Mouse (Mus musculus) ES-CJ7 (cell line): Measurements from ENCODE around the gene Olfr1225.
"Not testable (repeated sequence)": the region's sequence is repeated elsewhere in the genome, so short reads cannot be mapped to it uniquely, and the experiment has no call there.

Experiments
- DNase-seq: peaks from one replicate; pipeline ENCODE4 v3.0.0; 2011; ENCODE audit warnings: low read depth, low spot score

The Olfr1225 gene

GRCm38 (mm10) chr2:89174569-89174968 is at the start of gene Olfr1225:
Gene Olfr1225, minus strand, starts transcription at chr2:89174669.
- no peak for DNase-seq

- no peak for DNase-seq
Measured at GRCm38 (mm10) chr2:89199948-89200347, 25.5 kb upstream of the Olfr1225 start, which contains the start of gene Olfr1226. Gene Olfr1226, minus strand, starts transcription at chr2:89200048.

- no peak for DNase-seq
Measured at GRCm38 (mm10) chr2:89196325-89196982, 22.0 kb upstream of the Olfr1225 start.

- DNase-seq, result not testable (repeated sequence)
Measured at GRCm38 (mm10) chr2:89164711-89165110, 9.8 kb downstream of the Olfr1225 start.

- not testable (repeated sequence) for DNase-seq
Measured at GRCm38 (mm10) chr2:89163991-89164390, 10.5 kb downstream of the Olfr1225 start, which contains the start of gene Olfr1224-ps1. Gene Olfr1224-ps1, minus strand, starts transcription at chr2:89164091.

DNA sequence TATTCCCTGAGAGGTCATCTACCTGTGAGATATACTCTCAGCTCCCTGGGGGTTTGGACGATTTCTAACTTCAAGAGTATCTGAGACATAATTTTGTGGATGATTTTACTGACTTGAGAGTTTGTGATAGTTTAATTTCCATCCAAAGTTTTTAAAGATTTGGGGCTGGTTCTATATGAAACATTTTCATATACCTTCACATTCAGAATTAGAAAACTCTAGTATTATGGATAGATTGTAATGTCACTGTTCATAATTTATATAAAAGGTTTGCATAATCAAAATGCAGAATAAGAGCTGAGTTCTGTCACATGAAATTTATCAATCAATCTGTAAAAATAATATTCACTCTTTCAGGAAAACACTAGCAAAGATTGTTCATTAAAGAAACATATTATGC is 23.0 kb downstream of the Olfr1225 start, which contains the start of gene Olfr1223:
Gene Olfr1223 (minus strand): TSS at position 101 of the 400 bp plus-strand sequence.
- no peak for DNase-seq

GRCm38 (mm10) chr2:89132954-89133353 is 41.5 kb downstream of the Olfr1225 start, which contains the start of gene Olfr1222:
Gene Olfr1222, minus strand, starts transcription at chr2:89133054.
- no peak for DNase-seq
